Mouse (Mus musculus): ENCODE data around the gene Gm8947. TPM values are rescaled to one million over a fixed set of nuclear protein-coding genes. Genes with fewer than 3 reads are reported as not detected.

The Gm8947 gene
- total and polyA plus RNA-seq, 3 experiments = 0.08 to 0.36 TPM; not detected in 1

GRCm38 (mm10) chr1:151158857-151159510 lies 33.2 kb upstream of the Gm8947 start:
- in situ Hi-C loops (cut with MboI; ENCODE audit: low pct_ligation_motif_present, low pct_unique_long_range_greater_than_20kb, low sequenced_read_pairs) (no loop called here), dilution Hi-C loops (cut with MboI; ENCODE audit: extremely low pct_ligation_motif_present, extremely low pct_unique_long_range_greater_than_20kb, low sequenced_read_pairs) (no loop called here)
- no peaks in the 10 kb centered on the region for H3K27me3 ChIP-seq (replicated peaks)
- no peak for DNase-seq (ENCODE audit: extremely low read depth)
- H3K4me2 ChIP-seq (ENCODE audit: insufficient read depth, low read depth, poor library complexity, severe bottlenecking) = no peak overlapping the region
- no peak overlapping the region for H3K27ac ChIP-seq (ENCODE audit: insufficient read depth, low read depth)
- TF ChIP-seq ZNF384 (IDR thresholded peaks at IDR 0.05; ENCODE audit: low read depth, low read length) (no peak), ZC3H11A (IDR thresholded peaks at IDR 0.05; ENCODE audit: low read depth, low read length) (no peak), NRF1 (IDR thresholded peaks at IDR 0.05; ENCODE audit: low read depth, low read length) (no peak), BHLHE40 (IDR thresholded peaks at IDR 0.05; ENCODE audit: low read depth, low read length) (no peak), MYC (IDR thresholded peaks at IDR 0.05; ENCODE audit: low read depth, low read length) (no peak), IRF4 (IDR thresholded peaks at IDR 0.05; ENCODE audit: low read depth, low read length) (no peak), POLR2AphosphoS2 (IDR thresholded peaks at IDR 0.05; ENCODE audit: low read depth, low read length) (no peak), MXI1 (IDR thresholded peaks at IDR 0.05; ENCODE audit: low read depth, low read length) (no peak), MAZ (IDR thresholded peaks at IDR 0.05; ENCODE audit: low read depth, low read length) (no peak), ZKSCAN1 (IDR thresholded peaks at IDR 0.05; ENCODE audit: borderline replicate concordance, low read depth, low read length) (no peak), EP300 (IDR thresholded peaks at IDR 0.05; ENCODE audit: low read length) (no peak)
- H3K4me1 ChIP-seq (ENCODE audit: control insufficient read depth in 1 of 2, insufficient read depth in 2 of 2) = no peaks in the 10 kb centered on the region
- no peaks in the 10 kb centered on the region for H3K79me2 ChIP-seq (replicated peaks; ENCODE audit: control insufficient read depth, extremely low read depth, insufficient read depth, poor library complexity, severe bottlenecking)
- no peaks in the 10 kb centered on the region for H3K9me3 ChIP-seq (replicated peaks; ENCODE audit: low read length)
- no peak overlapping the region for H3K9ac ChIP-seq (ENCODE audit: insufficient read depth, low read depth)
- H3K4me3 ChIP-seq (replicated peaks in 1 of 3; ENCODE audit: low read depth in 2 of 3, low read length in 2 of 3, poor library complexity in 1 of 3) = no peak overlapping the region
- no peaks in the 10 kb centered on the region for H3K36me3 ChIP-seq (replicated peaks in 1 of 2; ENCODE audit: control insufficient read depth in 1 of 2, insufficient read depth in 1 of 2, low read length in 1 of 2)

DNA sequence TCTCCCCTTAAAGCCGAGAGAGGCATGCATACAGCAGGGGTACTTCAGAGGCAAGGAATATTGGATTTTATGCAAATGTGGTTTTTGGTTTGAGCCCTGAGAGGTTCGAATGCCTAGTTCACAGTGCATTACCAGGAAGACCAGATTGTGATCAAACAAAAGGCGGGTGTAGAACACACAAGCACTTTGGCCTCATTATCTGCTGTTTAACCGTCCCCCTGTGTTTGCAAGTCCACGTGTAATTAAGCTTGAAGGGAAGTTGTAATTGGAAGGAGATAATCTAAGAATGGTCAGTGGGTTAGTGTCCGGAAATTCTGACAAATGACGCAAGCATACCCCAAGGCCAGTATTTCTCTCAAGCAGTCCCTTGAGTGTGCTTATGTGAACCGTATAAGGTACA lies 26.1 kb upstream of the Gm8947 start:
- Histone ChIP-seq H3K9me3 (replicated peaks; ENCODE audit: low read length) (no peaks in the 10 kb centered on the region), H3K4me2 (ENCODE audit: insufficient read depth, low read depth, poor library complexity, severe bottlenecking) (no peak overlapping the region), H3K27ac (ENCODE audit: insufficient read depth, low read depth) (no peak overlapping the region), H3K27me3 (replicated peaks) (no peaks in the 10 kb centered on the region), H3K4me1 (ENCODE audit: control insufficient read depth in 1 of 2, insufficient read depth in 2 of 2) (no peaks in the 10 kb centered on the region; a peak in 2 of 4 replicates), H3K36me3 (replicated peaks in 1 of 2; ENCODE audit: control insufficient read depth in 1 of 2, insufficient read depth in 1 of 2, low read length in 1 of 2) (no peaks in the 10 kb centered on the region), H3K4me3 (replicated peaks in 1 of 3; ENCODE audit: low read depth in 2 of 3, low read length in 2 of 3, poor library complexity in 1 of 3) (no peak overlapping the region), H3K79me2 (replicated peaks; ENCODE audit: control insufficient read depth, extremely low read depth, insufficient read depth, poor library complexity, severe bottlenecking) (no peaks in the 10 kb centered on the region), H3K9ac (ENCODE audit: insufficient read depth, low read depth) (no peak overlapping the region)
- TF ChIP-seq SIN3A (IDR thresholded peaks at IDR 0.05; ENCODE audit: low read length) (no peak), SMC3 (IDR thresholded peaks at IDR 0.05; ENCODE audit: low read depth, low read length) (no peak), UBTF (IDR thresholded peaks at IDR 0.05; ENCODE audit: low read depth, low read length) (no peak), CTCF (conservative IDR thresholded peaks at IDR 0.05 in 1 of 2, IDR thresholded peaks at IDR 0.05 in 1 of 2; ENCODE audit: low read depth in 2 of 2, low read length in 2 of 2) (no peak), MYC (IDR thresholded peaks at IDR 0.05; ENCODE audit: low read depth, low read length) (no peak), ELF1 (IDR thresholded peaks at IDR 0.05; ENCODE audit: low read depth, low read length) (no peak)
- no peak for DNase-seq (ENCODE audit: extremely low read depth)
- dilution Hi-C loops (cut with MboI; ENCODE audit: extremely low pct_ligation_motif_present, extremely low pct_unique_long_range_greater_than_20kb, low sequenced_read_pairs) = no loop called here
- in situ Hi-C loops (cut with MboI; ENCODE audit: low pct_ligation_motif_present, low pct_unique_long_range_greater_than_20kb, low sequenced_read_pairs) = no loop called here
